Mouse (Mus musculus): Measurements from ENCODE around the gene Thra.

Thra gene

DNA sequence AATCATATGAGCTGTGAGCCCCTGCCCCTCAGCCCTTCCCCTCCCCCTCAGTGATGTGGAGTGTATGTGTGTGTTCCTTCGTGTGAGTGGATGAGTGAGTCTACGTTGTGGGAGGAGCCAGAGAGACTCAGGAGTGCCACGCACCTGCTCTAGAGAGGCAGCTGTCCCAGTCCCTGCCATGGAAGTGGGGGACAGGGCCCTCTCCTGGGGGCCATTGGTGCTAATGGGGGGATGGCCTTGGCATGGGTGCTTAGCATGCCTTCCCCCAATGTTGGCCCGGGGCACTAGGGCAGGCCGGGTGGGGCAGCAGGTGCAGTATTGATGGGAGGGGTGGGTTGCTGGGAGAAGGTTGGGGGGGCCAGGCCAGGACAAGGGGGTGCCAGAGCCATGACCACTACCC is 26.4 kb downstream of the Thra start:
- no peak for DNase-seq

GRCm38 (mm10) chr11:98767276-98767675 is 26.8 kb downstream of the Thra start:
- DNase-seq: no peak

DNA sequence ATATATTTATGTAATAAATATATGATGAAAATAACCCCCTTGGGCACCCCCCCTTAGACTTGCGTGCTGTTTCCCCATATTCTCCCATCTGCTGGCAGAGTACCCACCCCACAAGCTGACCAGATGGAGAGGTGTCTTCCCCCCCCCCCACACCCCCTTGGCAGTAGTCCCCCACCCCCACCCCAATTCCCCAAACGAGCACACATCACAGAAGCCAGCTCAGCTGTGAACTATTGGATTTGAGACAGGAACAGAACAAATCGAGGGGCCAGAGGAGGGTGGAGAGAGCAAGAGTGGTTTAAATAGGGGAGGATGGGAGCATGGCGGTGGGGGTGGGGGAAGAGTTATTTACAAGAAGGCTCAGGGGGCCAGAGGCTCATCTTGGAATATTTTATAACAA is 27.3 kb downstream of the Thra start:
- no peak for DNase-seq

GRCm38 (mm10) chr11:98768127-98769006 is 27.9 kb downstream of the Thra start:
- DNase-seq: no peak

DNA sequence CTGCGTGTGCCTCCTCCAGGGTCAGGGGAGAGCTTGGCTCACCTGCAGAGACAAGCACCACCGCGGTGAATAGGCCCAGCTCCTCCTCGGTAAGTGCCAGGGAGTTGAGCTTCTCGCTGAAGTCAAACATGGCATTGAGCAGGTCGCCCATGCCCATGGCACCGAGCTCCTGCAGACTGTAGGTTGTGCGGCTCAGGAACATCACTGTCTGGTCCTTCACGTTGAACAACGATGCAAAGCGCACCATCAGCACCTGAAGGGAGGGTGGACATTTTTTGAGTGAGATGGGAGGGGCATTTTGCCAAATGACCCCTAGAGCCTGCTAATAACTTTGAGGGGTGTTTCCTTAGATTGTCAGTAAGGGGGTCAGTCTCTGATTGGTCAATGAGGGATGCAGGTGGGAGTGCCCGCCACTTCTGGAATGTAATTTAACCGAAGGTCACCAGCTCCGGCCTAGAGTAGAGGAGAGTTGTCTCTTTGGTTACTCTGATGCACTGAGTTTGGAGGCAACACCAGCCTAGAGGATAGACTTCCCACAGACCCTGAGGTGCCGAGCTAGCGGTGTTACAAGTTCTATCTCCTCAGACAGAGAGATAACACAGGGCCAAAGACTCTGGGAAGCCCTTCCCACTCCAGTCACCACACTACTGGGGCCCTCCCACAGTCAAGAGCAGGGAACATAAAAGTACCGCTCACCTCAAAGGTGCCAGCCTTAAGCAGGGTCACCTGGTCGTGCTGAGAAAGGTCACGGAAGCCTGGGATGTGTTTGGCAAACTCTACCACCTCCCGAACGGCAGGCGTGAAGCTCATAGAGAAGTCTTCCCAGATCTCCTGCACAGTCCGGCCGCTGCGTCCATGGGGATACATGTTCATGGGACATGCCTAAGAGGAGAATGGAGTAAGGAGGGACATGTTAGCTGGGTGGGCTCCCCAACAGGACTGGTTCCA is 28.8 kb downstream of the Thra start:
- DNase-seq: no peak

GRCm38 (mm10) chr11:98770096-98770975 is 29.9 kb downstream of the Thra start:
- DNase-seq: peak; percentile 66

- no peak for DNase-seq
Measured at GRCm38 (mm10) chr11:98771131-98771530, 30.7 kb downstream of the Thra start.

DNA sequence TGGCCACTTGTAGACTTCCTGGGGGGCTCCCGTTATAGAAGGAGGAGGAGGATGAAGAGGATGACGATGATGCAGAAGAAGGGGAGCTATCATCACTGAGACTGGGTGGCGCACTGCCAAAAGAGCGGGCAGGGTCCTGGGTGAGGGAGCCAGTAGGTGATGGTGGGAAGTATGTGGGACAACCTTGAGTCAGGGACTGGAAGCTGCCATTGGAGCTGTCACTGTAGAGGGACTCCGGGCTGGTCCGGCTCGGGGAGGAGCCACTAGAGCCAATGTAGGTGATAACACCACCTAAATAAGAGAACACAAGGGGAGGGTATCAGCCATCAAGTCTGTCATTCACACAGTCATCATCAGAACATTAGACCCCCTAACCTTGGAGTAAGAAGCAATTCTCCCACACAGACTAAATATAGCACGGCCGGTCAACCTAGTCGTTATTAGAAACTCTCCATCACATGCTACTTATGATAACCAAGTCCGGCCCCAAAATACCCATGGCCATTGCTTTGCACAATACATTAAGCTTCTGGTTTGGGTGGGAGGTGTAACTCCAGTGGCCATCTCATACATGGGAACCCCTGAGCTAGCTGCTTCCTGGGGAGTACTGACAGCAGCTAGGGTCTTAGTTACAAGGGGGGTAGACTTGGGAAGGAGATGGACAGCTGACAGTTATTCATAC is 31.5 kb downstream of the Thra start:
- peak; percentile 76 for DNase-seq

DNA sequence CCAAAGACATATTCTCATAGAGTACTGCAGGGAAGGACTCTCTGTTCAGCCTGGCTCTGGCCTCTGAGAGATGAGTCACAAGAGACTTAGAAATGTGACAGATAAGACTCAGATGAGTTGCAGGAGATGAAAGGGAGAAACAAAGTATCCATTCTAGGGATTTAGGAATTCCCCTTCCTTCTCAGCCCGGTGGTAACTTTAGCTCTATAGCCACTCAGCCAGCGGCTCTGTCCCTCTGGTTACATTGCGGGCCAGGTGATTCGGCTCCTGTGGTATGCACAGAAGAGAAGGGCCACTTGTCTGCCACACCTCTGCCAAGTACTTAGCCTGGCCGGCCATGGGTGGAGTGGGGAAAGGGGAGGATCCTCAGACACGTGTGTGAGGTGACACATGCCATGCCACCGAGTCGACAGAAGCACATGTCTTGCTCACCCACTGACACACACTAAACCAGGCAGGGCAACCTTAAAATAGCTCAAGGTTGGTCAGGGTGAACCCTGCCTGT is 32.3 kb downstream of the Thra start:
- DNase-seq: peak; percentile 80

DNA sequence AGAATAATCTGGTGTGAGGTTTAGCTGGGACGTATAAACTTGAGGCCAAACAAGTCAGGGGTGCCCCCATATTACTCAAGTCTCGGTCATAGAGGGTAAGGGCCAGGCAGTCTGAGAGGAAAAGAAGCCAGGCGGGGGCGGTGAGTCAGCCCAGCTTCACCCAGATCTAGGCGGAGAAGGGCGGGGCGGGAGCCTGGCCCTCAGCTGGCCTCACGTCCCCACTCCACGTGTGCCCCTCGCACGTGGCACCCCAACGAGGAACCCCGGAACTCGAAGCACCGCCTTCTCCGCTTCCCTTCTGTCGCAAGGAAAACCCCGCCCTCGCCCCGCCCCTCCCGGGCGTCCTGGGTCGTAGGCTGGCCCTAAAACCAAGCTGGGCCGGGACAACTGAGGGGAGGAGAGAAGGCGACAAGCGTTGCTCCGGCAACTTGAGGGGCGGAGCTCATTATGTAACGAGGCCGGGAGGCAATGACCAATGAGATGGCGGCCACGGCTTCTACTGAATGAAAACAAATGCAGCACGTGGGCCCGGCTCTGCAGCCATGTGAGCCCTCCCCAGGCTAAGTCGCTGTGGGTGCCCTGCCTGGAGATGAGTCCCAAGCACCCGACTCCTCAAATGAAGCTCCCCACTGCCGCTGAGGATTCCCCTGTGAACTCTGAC is 33.3 kb downstream of the Thra start:
- peak; percentile 100 for DNase-seq

GRCm38 (mm10) chr11:98774582-98775347 is 34.3 kb downstream of the Thra start, which contains the start of gene Nr1d1:
Gene Nr1d1, minus strand, starts transcription at chr11:98775333.
- DNase-seq: no peak

DNA sequence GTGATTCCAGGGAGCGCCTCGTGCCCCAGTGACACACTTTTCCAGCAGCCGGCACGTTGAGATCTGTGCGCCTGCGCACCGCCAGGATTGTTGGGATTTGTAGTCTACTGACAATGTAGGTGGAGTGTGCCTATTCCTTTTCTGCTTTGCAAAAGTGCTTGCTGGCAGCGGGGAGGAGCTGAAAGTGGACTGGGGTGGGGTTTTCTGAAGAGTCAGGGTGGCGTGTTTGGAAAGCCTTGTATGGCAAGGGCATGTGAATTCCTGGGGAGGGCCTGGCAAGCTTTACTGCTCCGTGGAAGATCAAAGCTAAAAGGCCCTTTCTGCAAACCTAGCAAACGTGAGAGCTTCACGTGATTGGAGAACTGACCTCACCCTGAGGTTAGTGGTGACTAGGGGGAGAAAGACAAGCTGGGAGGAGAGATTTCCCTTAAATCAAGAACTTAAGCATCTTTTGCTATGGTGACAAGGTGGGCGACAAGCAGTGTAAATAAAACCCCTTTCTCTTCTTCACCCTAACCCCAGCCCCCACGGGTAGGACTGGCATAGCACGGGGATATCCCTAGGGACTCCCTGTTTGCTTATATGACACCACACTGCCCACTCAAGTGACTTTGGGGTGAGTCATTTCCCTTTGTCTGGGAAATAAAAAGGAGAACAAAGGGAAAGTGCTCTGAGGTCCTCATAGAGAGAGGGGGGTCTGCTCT is 35.1 kb downstream of the Thra start:
- DNase-seq: peak; percentile 100

DNA sequence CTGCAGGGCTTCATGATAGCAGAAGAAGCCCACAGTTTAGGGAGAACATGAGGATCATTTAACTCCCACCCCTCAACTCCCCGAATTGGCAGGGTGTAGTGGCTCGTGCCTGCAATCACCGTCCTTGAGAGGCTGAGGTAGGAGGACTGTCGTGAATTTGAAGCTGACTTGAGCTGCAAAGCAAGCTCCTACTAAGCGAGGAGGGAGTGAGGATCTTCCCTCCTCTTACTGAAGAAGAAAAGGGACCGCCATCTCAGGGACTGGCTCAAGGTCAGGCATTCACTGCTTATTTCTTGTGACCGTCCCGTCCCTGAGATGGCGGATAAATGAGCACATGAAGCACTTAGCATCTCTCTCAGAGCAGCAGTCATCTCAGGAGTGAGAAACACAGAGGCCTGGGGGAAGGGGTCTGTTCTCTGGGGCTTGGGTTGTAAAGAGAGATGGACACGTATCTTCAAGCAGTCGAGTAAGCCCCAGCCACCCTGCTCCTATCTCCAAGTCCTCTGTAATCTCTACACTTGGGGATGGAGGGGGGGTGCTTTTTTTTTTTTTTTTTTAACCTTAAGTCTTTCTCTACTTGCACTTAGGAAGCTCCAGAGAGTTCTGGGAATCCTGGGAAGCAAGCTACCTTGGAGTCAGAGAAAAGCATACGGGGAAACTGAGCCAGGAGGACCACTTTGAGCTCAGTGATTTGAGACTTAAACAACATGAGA is 35.8 kb downstream of the Thra start:
- DNase-seq: no peak

- no peak for DNase-seq
Measured at GRCm38 (mm10) chr11:98776843-98777590, 36.6 kb downstream of the Thra start.

DNA sequence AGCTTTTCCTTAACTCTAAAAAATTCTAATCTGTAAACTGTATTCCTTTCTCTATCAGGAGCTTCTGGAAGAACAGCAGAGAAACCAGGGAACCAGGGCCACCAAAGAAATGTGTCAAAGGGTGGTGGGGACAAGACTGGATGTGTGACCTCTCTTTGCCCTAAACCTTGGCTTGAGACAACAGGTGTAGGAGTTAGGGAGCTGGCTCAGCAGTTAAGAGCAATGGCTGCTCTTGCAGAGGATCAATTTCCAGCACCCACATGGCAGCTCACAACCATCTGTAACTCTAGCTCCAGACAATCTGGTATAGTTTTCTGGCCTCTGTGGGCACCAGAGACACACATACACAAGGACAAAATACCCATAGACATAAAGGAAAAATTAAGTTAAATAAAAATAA is 37.5 kb downstream of the Thra start:
- DNase-seq: no peak

GRCm38 (mm10) chr11:98781851-98782512 is 41.5 kb downstream of the Thra start:
- DNase-seq: peak; percentile 78

DNA sequence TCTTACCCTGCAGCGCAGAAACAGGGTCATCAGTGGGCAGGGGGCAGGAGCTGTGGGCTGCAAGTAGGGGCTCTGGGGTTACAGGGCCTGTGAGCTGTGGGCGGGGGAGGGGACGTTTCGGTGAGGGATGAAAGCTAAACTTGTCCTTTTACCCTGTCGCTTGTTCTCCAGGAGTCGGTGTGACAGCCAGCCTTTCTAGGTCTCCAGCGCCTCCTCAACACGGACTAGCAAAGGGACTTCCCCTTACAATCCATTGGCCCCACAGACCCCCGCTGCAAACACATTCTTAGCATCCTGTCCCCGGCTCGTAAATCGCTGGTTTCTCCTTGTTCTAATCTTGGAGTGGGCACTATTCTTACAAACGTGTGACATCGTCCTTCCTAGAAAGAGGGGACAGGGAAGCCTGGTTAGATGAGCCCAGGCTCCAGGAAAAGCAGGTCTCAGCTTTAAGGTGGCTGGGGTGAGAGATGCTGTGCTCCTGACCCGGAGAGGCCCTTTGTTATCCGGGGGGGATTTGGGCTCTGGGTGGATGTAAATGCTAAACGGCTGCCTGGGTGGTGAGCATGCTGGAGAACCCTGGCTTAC is 42.3 kb downstream of the Thra start:
- DNase-seq: no peak
